12 mouse cellular contexts compared by ENCODE assay signal in the genomic region with DNA sequence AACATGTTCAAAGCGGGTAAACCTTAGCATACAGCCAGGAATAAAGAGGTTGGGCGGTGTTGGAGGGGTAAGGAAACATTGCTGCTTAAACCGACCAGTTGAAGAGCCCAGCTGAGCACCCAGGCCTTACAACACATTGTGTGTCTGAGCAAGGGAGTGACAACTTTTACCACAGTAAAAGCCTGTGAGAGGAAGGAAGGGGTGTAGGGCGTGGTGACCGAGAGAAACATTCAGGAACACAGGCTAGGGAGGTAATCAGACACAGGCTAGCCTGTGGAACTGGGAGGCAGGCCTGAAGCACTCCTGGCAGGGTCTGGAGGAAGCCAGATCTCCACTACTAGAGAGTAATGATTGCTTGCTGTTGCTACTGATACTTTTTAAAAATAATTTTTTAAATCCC. TPM values are rescaled to one million over a fixed set of nuclear protein-coding genes. Genes with fewer than 3 reads are reported as not detected.
DNase-seq lines count a peak whose midpoint lies in the region; ATAC-seq and TF ChIP-seq lines count a peak whose summit lies in the region.
"Had no signal": no experiment of that assay in that cellular context is flagged by ENCODE, and none has a peak within 500 bp of the region (broad histone marks: within the 10 kb centered on the region; RNA-seq: fewer than 3 reads in every experiment).

No protein-coding gene starts in this region.

- WGBS in thymus, adult 2 months = 18% methylated on average over 5 of the region's 5 CpGs
- 81% methylated on average over 5 of the region's 5 CpGs for WGBS in hindbrain, embryonic 11.5 days

- peak overlapping the region; percentile 71 for H3K27ac ChIP-seq in thymus, adult 2 months (ENCODE audit: control insufficient read depth, insufficient read depth, low read length)
- H3K27ac ChIP-seq in hindbrain, embryonic 11.5 days (ENCODE audit: low read depth, low read length) = no peak overlapping the region
- H3K27ac ChIP-seq: embryonic facial prominence, embryonic 13.5 days had no signal

- H3K4me2 ChIP-seq in hindbrain, embryonic 11.5 days (replicated peaks; ENCODE audit: low read depth, low read length) = no peak overlapping the region
- H3K4me2 ChIP-seq: embryonic facial prominence, embryonic 13.5 days had no signal

- H3K27me3 ChIP-seq in thymus, adult 2 months (ENCODE audit: control insufficient read depth, insufficient read depth, low read length) = no peaks in the 10 kb centered on the region
- no peaks in the 10 kb centered on the region for H3K27me3 ChIP-seq in hindbrain, embryonic 11.5 days (ENCODE audit: control insufficient read depth, insufficient read depth, low read length)
- H3K27me3 ChIP-seq: embryonic facial prominence, embryonic 13.5 days had no signal

- no peaks in the 10 kb centered on the region for H3K9me3 ChIP-seq in hindbrain, embryonic 11.5 days (ENCODE audit: control insufficient read depth, low read length)
- H3K9me3 ChIP-seq: embryonic facial prominence, embryonic 13.5 days had no signal

- no peak for TF ChIP-seq POLR2A in thymus, adult 2 months (IDR thresholded peaks at IDR 0.05; ENCODE audit: control insufficient read depth, extremely low read depth, insufficient read depth, low read length, poor library complexity)

- no peak overlapping the region for H3K4me3 ChIP-seq in thymus, adult 2 months (ENCODE audit: control insufficient read depth, insufficient read depth, low read length)
- H3K4me3 ChIP-seq in hindbrain, embryonic 11.5 days (ENCODE audit: low read depth, low read length) = no peak overlapping the region
- H3K4me3 ChIP-seq: embryonic facial prominence, embryonic 13.5 days had no signal

- peak; percentile 35 for DNase-seq in thymus, adult 2 months
- no peak for DNase-seq in thymus, postnatal 0 days (ENCODE audit: low spot score)
- DNase-seq in lung, postnatal 4 days = peak; percentile 40 to 55
- DNase-seq in thymus, postnatal 4 days = peak; percentile 25
- no peak for DNase-seq in hindbrain, embryonic 11.5 days (ENCODE audit: low spot score)
- DNase-seq in ovary, postnatal 14 days (ENCODE audit: low spot score) = no peak
- DNase-seq in frontal cortex, postnatal 36 days (ENCODE audit: low spot score in 2 of 2) = no peak
- DNase-seq: cerebellum, adult 11 months; kidney, postnatal 10 days; midbrain, embryonic 14.5 days had no signal

- H3K36me3 ChIP-seq in thymus, adult 2 months (ENCODE audit: control insufficient read depth, insufficient read depth, low read length) = no peaks in the 10 kb centered on the region
- no peaks in the 10 kb centered on the region for H3K36me3 ChIP-seq in hindbrain, embryonic 11.5 days (ENCODE audit: control insufficient read depth, insufficient read depth, low read length)
- H3K36me3 ChIP-seq: embryonic facial prominence, embryonic 13.5 days had no signal

- peaks cover 6% of the 10 kb centered on the region for H3K4me1 ChIP-seq in thymus, adult 2 months (replicated peaks; ENCODE audit: control insufficient read depth, insufficient read depth, low read length)
- no peaks in the 10 kb centered on the region for H3K4me1 ChIP-seq in hindbrain, embryonic 11.5 days (replicated peaks; ENCODE audit: control insufficient read depth, insufficient read depth, low read length)

- TF ChIP-seq CTCF in thymus, adult 2 months (IDR thresholded peaks at IDR 0.05; ENCODE audit: borderline replicate concordance, control insufficient read depth, extremely low read depth, insufficient read depth, low read length, poor library complexity) = no peak

- ATAC-seq in hematopoietic stem cell, adult 5-6 weeks (replicated peaks in 1 of 2; ENCODE audit: insufficient read depth in 1 of 2, low FRiP score in 2 of 2, low TSS enrichment in 1 of 2, low read depth in 1 of 2, poor library complexity in 2 of 2, severe bottlenecking in 2 of 2) = peak; percentile 54 to 64
- ATAC-seq in hindbrain, embryonic 11.5 days (ENCODE audit: low FRiP score) = no peak

- H3K9ac ChIP-seq in hindbrain, embryonic 11.5 days (ENCODE audit: low read depth, low read length) = no peak overlapping the region
- H3K9ac ChIP-seq: embryonic facial prominence, embryonic 13.5 days had no signal

RNA-seq across cellular contexts. Expression of a gene that starts 36.2 kb away (rescaled TPM):
- 2.1 and 2.3 TPM in 2 replicates for polyA plus RNA-seq in thymus, adult 2 months (2012; rRNA removed)
- 36.8 and 38.3 TPM in 2 replicates for polyA plus RNA-seq in thymus, postnatal 0 days (2015; fragmentation: Nextera tagmentation; extraction: Ambion mirVana)
- total RNA-seq in hematopoietic stem cell, adult 5-6 weeks (2017) = 7.1 and 17.7 TPM in 2 replicates
- polyA plus RNA-seq in hindbrain, embryonic 11.5 days (2014; fragmentation: Nextera tagmentation; extraction: Ambion mirVana) = 24.8 and 28.5 TPM in 2 replicates

RNA-seq across cellular contexts. Expression of a gene that starts 50.3 kb away (rescaled TPM):
- polyA plus RNA-seq in thymus, adult 2 months (2012; rRNA removed) = 33.7 and 55.8 TPM in 2 replicates
- polyA plus RNA-seq in thymus, postnatal 0 days (2015; fragmentation: Nextera tagmentation; extraction: Ambion mirVana) = 54.9 and 67.3 TPM in 2 replicates
- total RNA-seq in hematopoietic stem cell, adult 5-6 weeks (2017) = 277 and 564 TPM in 2 replicates
- polyA plus RNA-seq in hindbrain, embryonic 11.5 days (2014; fragmentation: Nextera tagmentation; extraction: Ambion mirVana) = 79.5 and 83.0 TPM in 2 replicates

Comparison
In these comparisons a context has a peak if more than half of its experiments do, and no peak if none do; other contexts are left out.
1. DNase-seq: peak in thymus, adult 2 months (single experiment), lung, postnatal 4 days (2 of 2) and thymus, postnatal 4 days (single experiment); none in thymus, postnatal 0 days (single experiment), hindbrain, embryonic 11.5 days (single experiment), ovary, postnatal 14 days (single experiment) and frontal cortex, postnatal 36 days (0 of 2).